Mouse (Mus musculus): ENCODE data around the gene Samsn1.
"Not testable (repeated sequence)": the region's sequence is repeated elsewhere in the genome, so short reads cannot be mapped to it uniquely, and the experiment has no call there.

The Samsn1 gene

GRCm38 (mm10) chr16:75874508-75874907, 147.6 kb downstream of the Samsn1 start:
- DNase-seq, result no peak

- no peak for DNase-seq
Measured at GRCm38 (mm10) chr16:75872241-75872640, 149.8 kb downstream of the Samsn1 start.

GRCm38 (mm10) chr16:75867400-75867799, 154.7 kb downstream of the Samsn1 start:
- no peak for DNase-seq

- DNase-seq, result no peak
Measured at GRCm38 (mm10) chr16:75865505-75865904, 156.6 kb downstream of the Samsn1 start.

- DNase-seq, result no peak
Measured at GRCm38 (mm10) chr16:75864673-75865072, 157.4 kb downstream of the Samsn1 start.

- DNase-seq, result no peak
Measured at GRCm38 (mm10) chr16:75856343-75856742, 165.7 kb downstream of the Samsn1 start.

GRCm38 (mm10) chr16:75855402-75855801, 166.7 kb downstream of the Samsn1 start:
- no peak for DNase-seq

- no peak for DNase-seq
Measured at GRCm38 (mm10) chr16:75853556-75854271, 168.4 kb downstream of the Samsn1 start.

- no peak for DNase-seq
Measured at GRCm38 (mm10) chr16:75852485-75852884, 169.6 kb downstream of the Samsn1 start.

- no peak for DNase-seq
Measured at GRCm38 (mm10) chr16:75849039-75849438, 173.0 kb downstream of the Samsn1 start.

- no peak for DNase-seq
Measured at GRCm38 (mm10) chr16:75843653-75844062, 178.4 kb downstream of the Samsn1 start.

GRCm38 (mm10) chr16:75843031-75843430, 179.1 kb downstream of the Samsn1 start:
- DNase-seq, result no peak

GRCm38 (mm10) chr16:75842569-75842968, 179.5 kb downstream of the Samsn1 start:
- no peak for DNase-seq

GRCm38 (mm10) chr16:75837728-75838451, 184.2 kb downstream of the Samsn1 start:
- no peak for DNase-seq

GRCm38 (mm10) chr16:75831390-75831789, 190.7 kb downstream of the Samsn1 start:
- DNase-seq, result no peak

- not testable (repeated sequence) for DNase-seq
Measured at GRCm38 (mm10) chr16:75826949-75827348, 195.1 kb downstream of the Samsn1 start.

- no peak for DNase-seq
Measured at GRCm38 (mm10) chr16:75826498-75826897, 195.6 kb downstream of the Samsn1 start.

- no peak for DNase-seq
Measured at GRCm38 (mm10) chr16:75823226-75823625, 198.9 kb downstream of the Samsn1 start.

- no peak for DNase-seq
Measured at GRCm38 (mm10) chr16:75820963-75821362, 201.1 kb downstream of the Samsn1 start.

Data from cerebellum, adult 11-12 months (tissue).